Mouse (Mus musculus) kidney, embryonic 16.5 days (tissue): ENCODE results near the gene Dusp6. TPM values are rescaled to one million over a fixed set of nuclear protein-coding genes. Genes with fewer than 3 reads are reported as not detected.

Experiments
- ATAC-seq: fragments of 200-750 bp; cut with Nextera tagmentation; 2 replicates; pipeline ENCODE4 v1.8.0; 2017; ENCODE audit warnings: moderate TSS enrichment; ENCODE audit not compliant: low FRiP score, low TSS enrichment
- H3K27ac ChIP-seq: fragments of 300-500 bp; sonication (generic); 2 replicates; pipeline ENCODE4 v1.5.1; 2014; ENCODE audit warnings: low read length
- H3K27me3 ChIP-seq: fragments of 300-500 bp; sonication (generic); 2 replicates; pipeline ENCODE4 v1.6.1; 2014; ENCODE audit warnings: low read length, control low read depth, mixed read lengths; ENCODE audit not compliant: insufficient read depth
- H3K36me3 ChIP-seq: fragments of 300-500 bp; sonication (generic); 2 replicates; pipeline ENCODE4 v1.6.1; 2014; ENCODE audit warnings: low read length, control low read depth, mixed read lengths; ENCODE audit not compliant: insufficient read depth
- H3K4me1 ChIP-seq: fragments of 300-500 bp; sonication (generic); 2 replicates; pipeline ENCODE4 v1.6.1; 2014; ENCODE audit warnings: low read length, control low read depth, mixed read lengths; ENCODE audit not compliant: insufficient read depth
- H3K4me2 ChIP-seq: fragments of 300-500 bp; sonication (generic); replicated peaks from 2 replicates; pipeline ENCODE4 v1.6.1; 2014; ENCODE audit warnings: low read depth, low read length
- H3K4me3 ChIP-seq: fragments of 300-500 bp; sonication (generic); 2 replicates; pipeline ENCODE4 v1.5.1; 2014; ENCODE audit warnings: mild to moderate bottlenecking, low read length
- H3K9ac ChIP-seq: fragments of 300-500 bp; sonication (generic); replicated peaks from 2 replicates; pipeline ENCODE4 v1.6.1; 2014; ENCODE audit warnings: low read length
- H3K9me3 ChIP-seq: fragments of 300-500 bp; sonication (generic); 2 replicates; pipeline ENCODE4 v1.6.1; 2016; ENCODE audit warnings: low read length, control low read depth
- WGBS: fragments of 180-500 bp; shearing (Covaris S2); extraction: QIAGEN DNeasy Blood & Tissue Kit; methylation state at CpG from one replicate; pipeline ENCODE4 v1.1.7; 2014; 5-methylcytosine and 5-hydroxymethylcytosine counted together
- polyA plus RNA-seq: library from polyadenylated mRNA; unstranded; fragments of >200 nt; fragmentation: Nextera tagmentation; extraction: Ambion mirVana; gene quantifications from 2 replicates; pipeline ENCODE4 v1.2.1, GENCODE M21; 2015

The Dusp6 gene
- polyA plus RNA-seq, 1 experiment from 2014 or later, result 95.9 TPM

GRCm38 (mm10) chr10:99244655-99245260, 18.3 kb upstream of the Dusp6 start:
- no peaks in the 10 kb centered on the region for H3K36me3 ChIP-seq
- 16% methylated on average over 7 of the region's 7 CpGs for WGBS
- H3K4me3 ChIP-seq, result no peak overlapping the region
- no peak for ATAC-seq
- peaks cover 24% of the 10 kb centered on the region for H3K4me1 ChIP-seq
- peaks cover 2% of the 10 kb centered on the region; the same call in 1 of the 2 replicates for H3K9me3 ChIP-seq
- no peak overlapping the region for H3K4me2 ChIP-seq
- H3K27me3 ChIP-seq, result no peaks in the 10 kb centered on the region
- H3K27ac ChIP-seq, result no peak overlapping the region
- no peak overlapping the region for H3K9ac ChIP-seq

- ATAC-seq, result no peak
- Histone ChIP-seq H3K9ac (no peak overlapping the region), H3K9me3 (no peaks in the 10 kb centered on the region), H3K4me3 (no peak overlapping the region), H3K4me2 (no peak overlapping the region), H3K27me3 (no peaks in the 10 kb centered on the region), H3K4me1 (peaks cover 19% of the 10 kb centered on the region), H3K27ac (no peak overlapping the region), H3K36me3 (no peaks in the 10 kb centered on the region)
- WGBS, result 85% methylated on average over 20 of the region's 20 CpGs
These were observed 16.1 kb upstream of the Dusp6 start for GRCm38 (mm10) chr10:99246797-99247508.

GRCm38 (mm10) chr10:99250874-99251281, 12.2 kb upstream of the Dusp6 start:
- H3K4me3 ChIP-seq, result no peak overlapping the region
- no peak for ATAC-seq
- H3K27me3 ChIP-seq, result no peaks in the 10 kb centered on the region
- H3K9me3 ChIP-seq, result no peaks in the 10 kb centered on the region
- H3K4me1 ChIP-seq, result no peaks in the 10 kb centered on the region
- no peak overlapping the region for H3K9ac ChIP-seq
- WGBS, result 72% methylated on average over 11 of the region's 11 CpGs
- no peak overlapping the region for H3K4me2 ChIP-seq
- H3K36me3 ChIP-seq, result no peaks in the 10 kb centered on the region
- no peak overlapping the region for H3K27ac ChIP-seq

GRCm38 (mm10) chr10:99253412-99253811, 9.6 kb upstream of the Dusp6 start:
- H3K9ac ChIP-seq, result no peak overlapping the region

GRCm38 (mm10) chr10:99255830-99256570, 7.0 kb upstream of the Dusp6 start:
- WGBS, result 46% methylated on average over 10 of the region's 10 CpGs
- H3K27me3 ChIP-seq, result no peaks in the 10 kb centered on the region
- no peak overlapping the region for H3K4me3 ChIP-seq
- peak; percentile 78 for ATAC-seq
- peaks cover 36% of the 10 kb centered on the region for H3K4me1 ChIP-seq
- peak overlapping the region; percentile 1 for H3K27ac ChIP-seq
- H3K9ac ChIP-seq, result no peak overlapping the region
- no peak overlapping the region for H3K4me2 ChIP-seq
- H3K36me3 ChIP-seq, result no peaks in the 10 kb centered on the region
- H3K9me3 ChIP-seq, result no peaks in the 10 kb centered on the region

More at GRCm38 (mm10) chr10:99253412-99253811, 9.6 kb upstream of the Dusp6 start:
- no peak overlapping the region for H3K4me2 ChIP-seq
- H3K4me1 ChIP-seq, result peaks cover 21% of the 10 kb centered on the region
- 94% methylated on average over 2 of the region's 2 CpGs for WGBS
- no peak overlapping the region for H3K27ac ChIP-seq
- H3K36me3 ChIP-seq, result no peaks in the 10 kb centered on the region
- H3K9me3 ChIP-seq, result no peaks in the 10 kb centered on the region
- H3K4me3 ChIP-seq, result no peak overlapping the region
- no peaks in the 10 kb centered on the region for H3K27me3 ChIP-seq
- ATAC-seq, result no peak

GRCm38 (mm10) chr10:99257531-99257930, 5.5 kb upstream of the Dusp6 start:
- no peak overlapping the region for H3K4me3 ChIP-seq
- ATAC-seq, result no peak
- H3K9ac ChIP-seq, result no peak overlapping the region
- peaks cover 38% of the 10 kb centered on the region for H3K4me1 ChIP-seq
- H3K27ac ChIP-seq, result peak overlapping the region; percentile 71; the same call in 1 of the 2 replicates
- 63% methylated on average over 5 of the region's 5 CpGs for WGBS
- H3K9me3 ChIP-seq, result no peaks in the 10 kb centered on the region
- H3K36me3 ChIP-seq, result no peaks in the 10 kb centered on the region
- H3K4me2 ChIP-seq, result no peak overlapping the region
- no peaks in the 10 kb centered on the region for H3K27me3 ChIP-seq

- Histone ChIP-seq H3K4me1 (peaks cover 38% of the 10 kb centered on the region), H3K27me3 (no peaks in the 10 kb centered on the region), H3K9me3 (no peaks in the 10 kb centered on the region), H3K9ac (no peak overlapping the region), H3K4me3 (no peak overlapping the region), H3K36me3 (no peaks in the 10 kb centered on the region), H3K4me2 (no peak overlapping the region), H3K27ac (peak overlapping the region; percentile 100)
- no peak for ATAC-seq
- WGBS, result 45% methylated on average over 8 of the region's 8 CpGs
These were observed 3.2 kb upstream of the Dusp6 start for GRCm38 (mm10) chr10:99259840-99260239.

- Histone ChIP-seq H3K36me3 (peaks cover 4% of the 10 kb centered on the region; the same call in 1 of the 2 replicates), H3K4me1 (peaks cover 48% of the 10 kb centered on the region), H3K9me3 (no peaks in the 10 kb centered on the region), H3K4me3 (peak overlapping the region; percentile 90), H3K4me2 (peak overlapping the region; percentile 85), H3K27me3 (no peaks in the 10 kb centered on the region), H3K9ac (peak overlapping the region; percentile 88), H3K27ac (peak overlapping the region; percentile 100)
- ATAC-seq, result peak; percentile 11
- under 1% methylated on average over 30 of the region's 30 CpGs for WGBS
These were observed 1.8 kb upstream of the Dusp6 start for GRCm38 (mm10) chr10:99261151-99261635.

GRCm38 (mm10) chr10:99261636-99262318, 1.3 kb upstream of the Dusp6 start:
- H3K27ac ChIP-seq, result peak overlapping the region; percentile 100
- H3K9me3 ChIP-seq, result no peaks in the 10 kb centered on the region
- peaks cover 7% of the 10 kb centered on the region; the same call in 1 of the 2 replicates for H3K36me3 ChIP-seq
- peaks cover 46% of the 10 kb centered on the region for H3K4me1 ChIP-seq
- H3K4me3 ChIP-seq, result peak overlapping the region; percentile 90
- H3K27me3 ChIP-seq, result no peaks in the 10 kb centered on the region
- peak overlapping the region; percentile 85 for H3K4me2 ChIP-seq
- peak; percentile 69 for ATAC-seq
- 0% methylated on average over 62 of the region's 62 CpGs for WGBS
- H3K9ac ChIP-seq, result peak overlapping the region; percentile 88
